Mouse (Mus musculus) MEL (cell line): ENCODE results near the gene Shld2.

ENCODE experiments used
- CTCF ChIP-seq, 3 experiments: IDR thresholded peaks in 2 of 3; conservative IDR thresholded peaks in 1 of 3; 2 replicates each; pipeline ENCODE4 v1.5.1; 2011 to 2012; ENCODE audit warnings: low read length in 3 of 3, low read depth in 2 of 3, mild to moderate bottlenecking in 2 of 3, improper control_type of control experiment in 1 of 3, inconsistent platforms in 1 of 3, mixed read lengths in 1 of 3, moderate library complexity in 1 of 3; ENCODE audit not compliant: control insufficient read depth in 1 of 3, insufficient read depth in 1 of 3, poor library complexity in 1 of 3, severe bottlenecking in 1 of 3
- ELF1 ChIP-seq: IDR thresholded peaks from 2 replicates; pipeline ENCODE4 v1.6.1; 2014; ENCODE audit warnings: low read depth, mild to moderate bottlenecking, inconsistent platforms, low read length, improper control_type of control experiment, moderate library complexity
- ETS1 ChIP-seq: IDR thresholded peaks from 2 replicates; pipeline ENCODE4 v1.6.1; 2012; ENCODE audit warnings: low read depth, mild to moderate bottlenecking, inconsistent platforms, low read length, improper control_type of control experiment, moderate library complexity
- MAFK ChIP-seq: IDR thresholded peaks from 2 replicates; pipeline ENCODE4 v1.6.1; 2011; ENCODE audit warnings: low read depth, mild to moderate bottlenecking, low read length, improper control_type of control experiment, borderline replicate concordance
- MXI1 ChIP-seq: IDR thresholded peaks from 2 replicates; pipeline ENCODE4 v1.6.1; 2011; ENCODE audit warnings: mild to moderate bottlenecking, low read depth, low read length, improper control_type of control experiment
- POLR2A ChIP-seq, 2 experiments: IDR thresholded peaks; 2 replicates each; pipeline ENCODE4 v1.6.1; 2011 to 2012; ENCODE audit warnings: low read length in 2 of 2, mild to moderate bottlenecking in 2 of 2, control low read depth in 1 of 2, improper control_type of control experiment in 1 of 2, low read depth in 1 of 2, moderate library complexity in 1 of 2; ENCODE audit not compliant: control insufficient read depth in 1 of 2, insufficient read depth in 1 of 2, poor library complexity in 1 of 2
- POLR2AphosphoS2 ChIP-seq: IDR thresholded peaks from 2 replicates; pipeline ENCODE4 v1.6.1; 2011; ENCODE audit warnings: low read length, improper control_type of control experiment

DNA sequence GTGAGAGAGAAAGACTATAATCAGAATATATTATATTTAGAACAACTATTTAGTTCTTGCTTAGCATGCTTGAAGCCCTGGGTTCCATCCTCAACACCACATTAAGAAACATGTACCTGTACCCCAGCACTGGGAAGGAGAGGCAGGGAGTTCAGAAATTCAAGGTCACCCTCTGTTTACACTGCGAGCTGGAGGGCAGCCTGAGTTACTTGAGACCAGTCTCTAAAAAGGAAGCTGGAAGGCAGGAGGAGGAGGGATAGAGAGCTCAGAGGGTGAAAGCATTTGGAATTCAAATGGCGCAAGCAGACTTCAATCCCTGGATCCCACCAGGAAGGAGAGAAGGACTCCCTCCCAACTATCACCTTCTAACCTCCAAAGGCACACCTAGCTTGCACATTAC, 12.7 kb downstream of the Shld2 start:
- TF ChIP-seq MXI1 (no peak), POLR2AphosphoS2 (no peak), MAFK (no peak), ELF1 (no peak), CTCF (IDR thresholded peaks at IDR 0.05 in 2 of 3, conservative IDR thresholded peaks at IDR 0.05 in 1 of 3; ENCODE audit: control insufficient read depth in 1 of 3, insufficient read depth in 1 of 3, low read depth in 2 of 3, low read length in 3 of 3, poor library complexity in 1 of 3, severe bottlenecking in 1 of 3) (no peak), POLR2A (IDR thresholded peaks at IDR 0.05; ENCODE audit: control insufficient read depth in 1 of 2, insufficient read depth in 1 of 2, low read depth in 1 of 2, low read length in 2 of 2, poor library complexity in 1 of 2) (no peak), ETS1 (no peak)
